Mouse (Mus musculus): ENCODE measurements at regions not wholly inside any gene's neighbourhood (a gene's known extent, or its start where the extent isn't known, plus 50 kb on each side); places are given as distances from the start of the nearest gene placed in this dataset.
A peak's percentile ranks its signal among the peaks of the same experiment; 100 is the strongest.

DNA sequence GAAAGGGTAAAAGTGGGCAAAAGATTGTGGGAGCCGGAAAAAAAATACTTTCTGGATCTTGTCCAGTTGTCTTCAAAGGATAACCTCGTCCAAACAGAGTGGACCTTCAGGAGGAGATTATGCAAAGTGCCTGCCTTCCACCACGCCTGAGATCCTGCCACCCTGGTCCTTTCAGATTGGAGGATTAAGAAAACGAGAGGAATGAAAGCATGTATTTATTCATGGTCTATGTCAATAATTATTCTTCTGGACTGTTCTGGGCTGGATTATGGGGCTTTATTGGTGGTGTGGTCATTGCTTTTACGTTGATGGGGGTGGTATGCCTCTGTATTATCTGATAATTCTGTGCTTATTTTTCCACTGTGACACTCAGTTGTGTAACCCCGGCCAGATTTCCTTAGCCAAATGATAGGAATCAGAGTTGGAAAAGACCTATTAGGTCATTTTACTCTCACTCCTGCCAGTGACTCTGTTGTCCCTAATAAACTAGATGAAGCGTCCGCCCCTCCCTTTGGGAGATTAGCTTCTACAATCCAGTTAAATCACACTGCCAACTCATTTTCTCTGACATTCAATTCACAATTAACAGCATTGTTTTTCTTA, 656.3 kb downstream of the Slc22a22 start:
- DNase-seq (ENCODE audit: low spot score in 2 of 2), result no peak

DNA sequence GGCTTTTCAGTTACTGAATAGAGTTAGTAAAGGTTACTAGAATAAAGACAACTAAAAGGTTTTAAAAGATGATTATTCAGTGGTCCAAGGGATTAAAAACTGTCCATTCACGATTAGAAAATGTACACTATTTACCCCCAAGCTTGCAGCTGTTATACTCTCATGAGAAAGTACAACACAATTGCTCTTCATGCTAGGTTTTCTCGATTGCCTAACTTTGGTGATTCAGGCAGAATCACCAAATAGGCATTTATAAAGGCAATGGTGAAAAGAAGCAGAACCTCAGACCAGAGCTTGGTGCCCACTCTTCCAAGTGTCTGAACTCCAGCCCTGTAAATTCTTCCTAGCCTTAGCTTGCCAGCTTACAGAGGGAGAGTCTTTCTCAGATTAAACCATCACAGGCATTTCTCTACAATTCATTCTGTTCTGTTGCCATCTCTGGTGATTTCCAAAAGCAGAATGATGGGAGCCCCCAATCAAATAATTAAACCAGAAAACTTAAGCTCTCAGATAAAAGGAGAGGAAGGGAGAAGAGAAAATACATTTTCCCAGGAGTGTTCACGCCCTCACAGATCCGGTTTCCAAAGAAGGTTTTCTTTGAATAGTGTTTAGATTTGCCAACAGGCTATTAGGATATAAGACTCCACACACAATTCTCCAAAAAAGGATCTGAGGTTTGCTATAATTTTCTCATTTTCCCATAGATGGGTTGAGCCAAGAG, 657.0 kb downstream of the Slc22a22 start:
- DNase-seq (ENCODE audit: low spot score in 2 of 2), result no peak

DNA sequence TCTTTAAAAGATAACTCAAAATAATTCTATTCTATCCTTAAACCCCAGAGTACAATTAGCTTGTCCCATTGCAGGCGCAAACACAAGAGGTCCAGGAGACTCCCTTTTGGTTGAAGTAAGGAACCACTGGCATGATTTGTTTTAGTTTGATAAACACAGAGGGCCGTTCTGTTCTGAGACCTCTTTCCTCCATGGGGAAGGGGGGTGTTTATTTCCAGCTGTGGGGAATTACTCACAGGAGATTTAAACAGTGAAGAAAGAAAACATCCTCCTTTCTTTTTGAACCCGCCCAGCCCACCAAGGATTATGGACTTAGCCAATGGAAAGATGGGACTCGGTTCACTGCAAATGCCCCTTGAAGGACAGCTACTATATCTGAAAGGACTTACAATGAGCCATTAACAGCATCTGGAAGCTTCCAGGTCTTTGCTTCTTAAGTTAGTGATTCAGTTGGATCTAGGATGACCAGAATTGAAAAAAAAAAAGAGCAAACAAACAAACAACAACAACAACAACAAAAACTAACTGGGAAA, 659.2 kb downstream of the Slc22a22 start:
- DNase-seq (ENCODE audit: low spot score in 2 of 2), result no peak

DNA sequence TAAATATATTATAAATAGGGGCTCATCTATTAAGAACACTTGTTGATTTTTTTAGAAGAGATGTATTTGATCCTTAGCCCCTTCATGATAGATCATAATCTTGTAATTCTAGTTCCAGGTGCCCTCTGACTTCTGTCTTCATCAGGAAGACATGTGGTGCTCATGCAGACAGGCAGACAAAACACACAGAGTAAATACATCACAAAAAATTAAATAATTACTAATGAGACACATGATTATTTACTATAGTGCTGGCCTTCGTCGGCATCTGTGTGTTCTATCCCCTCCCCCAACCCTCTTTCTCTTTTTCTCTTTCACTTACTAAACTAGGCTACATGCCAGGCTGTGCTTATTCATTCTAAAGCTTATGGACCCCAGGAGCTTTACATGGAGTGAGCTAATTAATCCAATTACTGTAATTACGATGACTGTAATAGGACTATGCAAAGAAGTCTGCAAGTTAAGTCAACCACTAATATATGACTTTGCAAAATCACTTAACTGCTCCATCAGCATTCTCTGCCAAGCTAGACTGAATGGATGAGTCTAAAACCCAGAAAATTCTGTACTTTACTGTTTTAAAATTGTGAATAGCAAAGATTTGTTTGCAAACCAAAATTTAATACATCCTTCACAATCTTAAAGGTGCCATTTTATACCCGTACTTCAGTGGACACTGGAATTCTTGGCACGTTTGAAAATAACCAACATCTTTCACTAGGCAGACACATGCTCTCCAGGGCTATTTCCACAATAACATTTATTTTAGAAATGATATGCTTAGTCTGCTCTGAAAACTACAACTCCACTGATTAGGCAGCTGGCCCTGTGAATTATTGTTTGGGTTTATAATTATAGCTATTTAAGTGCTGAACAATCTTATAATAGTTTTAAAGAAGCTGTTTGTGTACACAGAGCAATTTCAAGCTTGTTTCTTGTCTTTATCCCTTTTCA, 659.9 kb downstream of the Slc22a22 start:
- no peak for DNase-seq (ENCODE audit: low spot score in 2 of 2)

DNA sequence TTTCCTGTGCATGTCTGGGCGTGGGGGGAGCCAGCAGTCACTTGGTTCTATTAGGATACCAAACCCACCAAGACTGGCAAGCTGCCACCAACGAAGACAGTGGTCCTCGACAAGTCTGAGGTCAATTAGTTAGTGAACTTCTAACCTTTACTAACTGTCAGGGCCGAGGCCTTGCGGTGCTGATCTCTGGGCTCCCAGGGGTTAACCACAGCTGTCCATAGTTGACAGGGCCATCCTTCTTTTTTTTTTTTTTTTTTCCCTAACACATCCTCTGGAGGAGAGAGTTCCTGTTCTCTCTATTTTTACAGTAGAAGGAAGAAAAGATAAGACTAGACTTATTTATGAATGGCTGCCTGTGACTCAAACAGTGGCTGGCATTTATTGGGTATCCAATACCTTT, 663.5 kb downstream of the Slc22a22 start:
- no peak for DNase-seq (ENCODE audit: low spot score in 2 of 2)

DNA sequence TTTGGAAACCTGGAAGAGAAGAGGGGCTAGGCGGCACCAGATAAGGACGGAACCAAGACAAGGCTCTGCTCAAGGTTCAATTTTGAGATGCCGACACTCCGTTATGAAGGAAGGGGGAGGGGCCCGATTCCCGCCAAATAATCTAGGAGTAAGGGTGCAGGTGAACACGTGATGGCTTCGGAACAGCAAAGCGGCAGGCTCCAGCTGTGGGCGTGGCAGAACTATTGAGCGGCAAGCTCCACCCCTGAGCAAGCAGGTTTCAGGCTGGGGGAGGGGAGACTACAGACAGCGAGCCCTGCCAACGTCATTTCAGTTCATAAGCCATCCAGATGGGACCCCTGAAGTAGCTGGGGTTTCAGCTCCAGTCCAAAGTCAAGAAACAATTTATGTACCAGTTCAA, 667.3 kb downstream of the Slc22a22 start:
- DNase-seq (ENCODE audit: low spot score in 2 of 2), result no peak

DNA sequence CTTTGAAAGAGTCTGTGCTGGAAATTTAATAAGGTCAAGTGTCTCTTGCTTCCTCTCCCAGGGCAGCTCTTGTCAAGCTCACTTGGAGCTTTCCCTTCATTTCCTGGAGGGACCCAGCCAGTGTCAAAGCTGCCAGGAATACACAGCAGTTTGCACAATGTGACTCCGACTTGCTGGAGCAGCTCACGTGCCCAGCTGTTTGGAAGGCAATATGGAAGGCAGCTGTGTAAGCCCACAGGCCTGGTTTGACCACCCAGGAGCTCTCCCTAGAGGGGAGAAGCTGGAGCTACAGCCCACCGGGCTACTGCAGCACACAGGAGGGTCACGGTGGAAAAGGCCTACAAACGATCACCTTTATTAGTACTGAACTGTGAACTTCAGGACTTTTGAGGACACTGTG, 669.8 kb downstream of the Slc22a22 start:
- no peak for DNase-seq (ENCODE audit: low spot score in 2 of 2)

DNA sequence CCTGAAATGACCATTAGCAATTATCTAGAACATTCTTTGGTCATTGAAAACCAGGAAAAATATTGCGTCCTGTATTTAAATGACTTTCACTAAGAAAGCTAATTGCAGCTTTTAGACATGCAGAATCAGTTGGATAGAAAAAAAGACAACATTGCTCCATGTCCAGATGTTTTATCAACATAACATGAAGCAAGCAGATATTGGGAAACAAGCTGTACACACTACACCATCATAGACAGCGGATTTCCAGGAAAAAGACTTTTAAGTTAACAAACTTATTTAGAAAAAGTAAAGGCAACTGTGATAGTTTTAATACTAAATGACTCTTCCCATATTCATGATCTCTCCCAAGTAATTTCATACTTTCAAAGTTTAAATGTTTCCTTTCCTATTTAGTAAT, 675.5 kb downstream of the Slc22a22 start:
- no peak for DNase-seq (ENCODE audit: low spot score in 2 of 2)

DNA sequence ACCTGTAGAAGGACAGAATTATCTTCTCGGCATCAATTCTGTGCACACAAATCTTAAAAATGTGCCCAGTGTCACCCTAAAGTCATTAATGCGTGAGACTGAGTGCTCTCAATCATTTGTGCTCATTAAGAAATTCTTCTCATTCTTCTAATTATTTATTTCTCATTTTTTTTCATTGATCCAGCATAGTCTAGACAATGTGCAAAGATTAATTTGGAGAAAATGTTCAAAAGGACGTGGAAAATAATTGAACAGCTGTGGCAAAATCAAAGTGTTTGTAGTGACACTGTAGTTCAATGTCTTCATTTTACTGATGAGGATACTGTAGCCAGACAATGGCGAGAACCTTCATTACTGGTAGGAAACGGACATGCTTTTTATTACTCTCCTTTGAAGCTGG, 702.0 kb downstream of the Slc22a22 start:
- DNase-seq (ENCODE audit: low spot score in 2 of 2), result no peak

DNA sequence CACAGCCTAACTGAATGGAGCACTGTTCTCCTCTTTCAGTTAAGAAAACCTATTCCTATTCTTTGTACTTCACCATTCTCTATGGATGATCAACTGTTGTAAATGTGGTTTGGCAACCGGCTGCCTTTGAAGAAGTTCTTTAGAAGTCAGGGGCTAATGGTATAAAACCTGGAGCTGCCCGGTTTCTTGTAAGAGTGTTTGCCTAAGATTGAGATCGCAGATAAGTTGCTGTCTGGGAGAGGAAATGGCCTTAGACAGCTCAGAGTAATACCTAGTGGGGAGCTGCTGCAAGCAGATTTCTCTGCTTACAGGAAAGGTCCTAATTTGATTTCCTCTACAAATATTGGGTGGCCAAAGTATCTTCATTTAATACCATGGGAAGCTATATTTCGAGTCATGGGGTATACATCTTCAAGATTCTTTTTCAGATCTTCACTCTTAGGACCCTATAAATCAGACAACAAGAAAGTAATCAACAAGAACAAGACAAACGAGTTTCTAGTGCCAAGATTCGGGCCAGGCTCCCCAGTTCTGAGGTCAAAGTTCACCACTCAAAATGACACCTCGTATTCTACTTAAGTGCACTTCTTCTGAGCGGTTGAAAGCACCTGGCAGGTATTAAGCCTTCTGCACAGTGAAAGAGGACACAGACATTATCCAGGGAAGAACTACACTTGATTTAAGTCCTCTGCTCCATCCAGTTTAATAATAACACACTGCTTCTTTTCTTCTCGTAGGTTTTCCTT, 702.6 kb downstream of the Slc22a22 start:
- no peak for DNase-seq (ENCODE audit: low spot score in 2 of 2)

DNA sequence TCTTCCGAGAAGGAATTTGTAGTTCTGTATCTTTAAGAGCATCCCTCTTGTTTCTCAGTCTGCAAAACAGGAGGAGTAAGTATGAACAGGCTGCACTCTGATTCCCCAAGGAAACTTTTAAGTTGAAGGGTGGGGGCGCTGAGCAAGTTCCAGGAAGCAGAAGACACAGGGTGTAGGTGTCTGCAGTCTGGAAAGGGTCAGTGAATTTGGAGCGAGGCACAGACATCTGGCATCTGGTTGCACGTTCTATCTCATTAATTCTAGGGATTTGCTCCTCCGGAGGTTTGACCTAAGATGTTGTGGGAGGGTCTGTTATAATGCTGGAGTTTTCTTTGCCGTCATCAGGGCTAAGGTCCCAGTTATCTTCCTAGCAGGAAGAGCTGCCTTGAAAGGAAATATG, 711.1 kb downstream of the Slc22a22 start:
- no peak for DNase-seq (ENCODE audit: low spot score in 2 of 2)

DNA sequence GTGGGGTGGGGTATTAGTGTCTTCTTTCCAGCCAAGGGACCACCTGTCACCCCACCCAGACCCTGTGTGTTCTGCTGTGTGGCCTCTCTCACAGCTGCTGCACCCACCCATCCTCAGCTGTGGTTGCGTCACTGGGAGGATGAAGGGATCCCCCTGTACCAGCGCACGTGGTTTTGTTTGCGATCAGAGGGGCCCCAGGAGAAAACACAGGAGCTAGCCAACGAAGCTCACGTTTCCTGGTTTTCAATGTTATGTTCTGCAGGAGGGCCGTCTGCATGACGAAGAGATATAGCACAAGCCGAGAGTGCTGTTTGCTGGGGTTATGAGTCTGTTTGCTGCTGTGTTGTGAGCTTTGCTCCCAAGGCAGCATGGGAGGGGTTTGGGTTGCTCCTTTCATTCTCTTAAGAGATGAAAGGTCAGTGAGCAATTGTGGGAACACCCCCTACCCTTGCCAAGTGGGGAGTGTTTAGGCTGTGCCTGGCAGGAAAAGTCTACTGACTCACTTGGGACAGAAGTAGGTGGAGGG, 712.4 kb downstream of the Slc22a22 start:
- no peak for DNase-seq (ENCODE audit: low spot score in 2 of 2)

DNA sequence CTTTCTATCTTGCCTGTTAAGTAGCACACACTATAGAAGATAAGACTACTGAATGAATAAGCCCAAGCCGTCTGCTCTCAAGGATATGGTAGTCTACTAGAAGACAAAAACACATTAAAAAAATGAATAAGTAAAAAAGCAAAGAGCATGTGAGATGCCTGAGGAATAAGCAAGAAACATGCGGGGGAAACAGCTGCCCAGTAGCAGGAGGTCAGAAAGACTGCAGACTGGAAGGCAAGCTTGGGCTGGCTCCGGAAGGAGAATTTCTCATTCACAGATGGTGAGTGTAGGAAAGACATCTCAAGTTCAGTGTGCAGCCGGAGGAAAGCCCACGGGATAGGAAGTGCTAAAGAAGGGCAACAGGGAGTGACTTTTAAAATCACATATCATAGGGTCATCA, 713.4 kb downstream of the Slc22a22 start:
- DNase-seq (ENCODE audit: low spot score in 2 of 2), result no peak

DNA sequence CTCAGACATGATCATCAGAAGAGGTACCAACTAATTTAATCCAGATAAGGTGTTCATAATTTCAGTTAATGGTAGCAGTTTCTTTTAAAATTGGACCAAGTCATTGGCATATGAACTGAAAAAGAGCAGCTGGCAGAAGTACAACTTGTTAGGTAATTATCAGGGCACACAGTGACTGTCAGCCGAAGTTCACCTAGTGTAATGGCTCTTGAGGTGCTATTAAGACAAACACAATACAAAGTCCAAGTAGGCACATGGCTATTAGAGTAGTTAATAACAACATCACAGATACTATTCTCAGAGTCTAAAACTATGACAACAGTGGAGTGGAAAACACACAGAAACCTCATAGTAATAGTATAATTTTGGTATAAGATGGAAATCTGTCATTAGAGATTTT, 730.7 kb downstream of the Slc22a22 start:
- no peak for DNase-seq (ENCODE audit: low spot score in 2 of 2)

DNA sequence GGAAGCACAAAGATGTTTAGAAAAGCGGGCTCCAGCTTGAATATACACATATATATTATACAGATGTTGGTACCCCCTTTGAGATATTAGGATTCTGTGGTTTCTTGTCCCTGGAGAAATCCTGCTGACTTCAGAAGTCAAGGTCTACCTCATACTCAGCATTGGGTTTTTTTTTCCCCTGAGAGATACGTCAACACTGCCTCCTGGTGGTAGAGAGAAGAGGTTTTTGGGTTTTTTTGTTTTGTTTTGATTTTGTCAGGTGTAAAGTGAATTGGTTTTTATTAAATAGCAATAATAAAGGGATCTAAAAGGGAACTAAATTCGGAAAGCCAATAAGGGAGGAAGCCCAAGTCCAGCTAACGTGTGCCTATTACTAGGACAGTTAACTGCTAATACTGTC, 732.5 kb downstream of the Slc22a22 start:
- DNase-seq (ENCODE audit: low spot score in 2 of 2), result peak in 1 of 2 experiments; percentile 18

Data from layer of hippocampus, postnatal 14 days (tissue).